Mouse (Mus musculus) CH12.LX (cell line): ENCODE measurements around the gene Eml2. TPM values are rescaled to one million over a fixed set of nuclear protein-coding genes. Genes with fewer than 3 reads are reported as not detected.
A peak's percentile ranks its signal among the peaks of the same experiment; 100 is the strongest.

Experiments
- DNase-seq: peaks from one replicate; pipeline ENCODE4 v3.0.0-alpha.2; 2013; ENCODE audit errors: extremely low read depth
- H3K27ac ChIP-seq: 2 replicates; pipeline ENCODE4 v1.5.1; 2012; ENCODE audit warnings: low read depth, mild to moderate bottlenecking, control low read depth, moderate library complexity; ENCODE audit not compliant: insufficient read depth
- H3K27me3 ChIP-seq: replicated peaks from 2 replicates; pipeline ENCODE3; 2012; ENCODE audit warnings: inconsistent platforms
- H3K36me3 ChIP-seq, 2 experiments: replicated peaks in 1 of 2; 2 replicates each; pipeline versions ENCODE3 to v1.6.1; 2012; ENCODE audit warnings: inconsistent platforms in 1 of 2, low read length in 1 of 2, mild to moderate bottlenecking in 1 of 2, mixed read lengths in 1 of 2, moderate library complexity in 1 of 2; ENCODE audit not compliant: control insufficient read depth in 1 of 2, insufficient read depth in 1 of 2
- H3K4me1 ChIP-seq, 2 experiments: 2 replicates each; pipeline ENCODE4 v1.6.1; 2012; ENCODE audit warnings: inconsistent platforms in 1 of 2, moderate library complexity in 1 of 2; ENCODE audit not compliant: insufficient read depth in 2 of 2, control insufficient read depth in 1 of 2
- H3K4me2 ChIP-seq: 2 replicates; pipeline ENCODE4 v1.6.1; 2012; ENCODE audit warnings: low read depth, mild to moderate bottlenecking, control low read depth; ENCODE audit not compliant: poor library complexity, insufficient read depth, severe bottlenecking
- H3K4me3 ChIP-seq, 3 experiments: fragments of 150-350 bp in 1 of 3; sonication (generic) in 1 of 3; replicated peaks in 1 of 3; 2 replicates each; pipeline versions ENCODE3 to v1.5.1; 2011 to 2012; ENCODE audit warnings: low read depth in 2 of 3, low read length in 2 of 3, mild to moderate bottlenecking in 2 of 3, moderate library complexity in 2 of 3, control low read depth in 1 of 3, improper control_type of control experiment in 1 of 3, inconsistent platforms in 1 of 3, mixed read lengths in 1 of 3; ENCODE audit not compliant: poor library complexity in 1 of 3
- H3K79me2 ChIP-seq: replicated peaks from 2 replicates; pipeline ENCODE4 v1.6.1; 2012; ENCODE audit warnings: mild to moderate bottlenecking, moderate library complexity; ENCODE audit not compliant: control insufficient read depth, poor library complexity, insufficient read depth, severe bottlenecking; ENCODE audit errors: extremely low read depth
- H3K9ac ChIP-seq: 2 replicates; pipeline ENCODE4 v1.6.1; 2012; ENCODE audit warnings: low read depth, mild to moderate bottlenecking, control low read depth, moderate library complexity; ENCODE audit not compliant: insufficient read depth
- H3K9me3 ChIP-seq: replicated peaks from 2 replicates; pipeline ENCODE3; 2012; ENCODE audit warnings: low read length, inconsistent platforms, mixed read lengths
- EP300 ChIP-seq: IDR thresholded peaks from 2 replicates; pipeline ENCODE4 v1.6.1; 2011; ENCODE audit warnings: low read length, improper control_type of control experiment
- ETS1 ChIP-seq: conservative IDR thresholded peaks from 2 replicates; pipeline ENCODE4 v1.6.1; 2012; ENCODE audit warnings: low read depth, mild to moderate bottlenecking, inconsistent platforms, low read length, improper control_type of control experiment, moderate library complexity
- JUN ChIP-seq: IDR thresholded peaks from 2 replicates; pipeline ENCODE4 v1.6.1; 2011; ENCODE audit warnings: low read depth, mild to moderate bottlenecking, low read length, improper control_type of control experiment, moderate library complexity; ENCODE audit not compliant: insufficient read depth
- KAT2A ChIP-seq: IDR thresholded peaks from 2 replicates; pipeline ENCODE4 v1.6.1; 2012; ENCODE audit warnings: low read length, improper control_type of control experiment, inconsistent platforms; ENCODE audit not compliant: insufficient replicate concordance
- MAFK ChIP-seq: IDR thresholded peaks from 2 replicates; pipeline ENCODE4 v1.6.1; 2011; ENCODE audit warnings: low read length, improper control_type of control experiment; ENCODE audit not compliant: insufficient replicate concordance
- MAX ChIP-seq: IDR thresholded peaks from 2 replicates; pipeline ENCODE4 v1.6.1; 2011; ENCODE audit warnings: low read length, improper control_type of control experiment
- MEF2A ChIP-seq: IDR thresholded peaks from 2 replicates; pipeline ENCODE4 v1.6.1; 2014; ENCODE audit warnings: low read depth, mild to moderate bottlenecking, inconsistent platforms, low read length, improper control_type of control experiment, borderline replicate concordance
- NRF1 ChIP-seq: IDR thresholded peaks from 2 replicates; pipeline ENCODE4 v1.6.1; 2014; ENCODE audit warnings: low read depth, mild to moderate bottlenecking, inconsistent platforms, low read length, improper control_type of control experiment, moderate library complexity
- PAX5 ChIP-seq: IDR thresholded peaks from 2 replicates; pipeline ENCODE4 v1.6.1; 2012; ENCODE audit warnings: low read length, inconsistent platforms, mixed read lengths
- POLR2A ChIP-seq: IDR thresholded peaks from 2 replicates; pipeline ENCODE4 v1.6.1; 2011; ENCODE audit warnings: low read depth, mild to moderate bottlenecking, improper control_type of control experiment, low read length
- RCOR1 ChIP-seq: conservative IDR thresholded peaks from 2 replicates; pipeline ENCODE4 v1.6.1; 2012; ENCODE audit warnings: low read depth, mild to moderate bottlenecking, inconsistent platforms, low read length, improper control_type of control experiment
- dilution Hi-C: fragments of 300-500 bp; cut with MboI; formaldehyde crosslinking; loops from 2 replicates; pipeline ENCODE4 v1.14.3; 2020; ENCODE audit warnings: low sequenced_read_pairs; ENCODE audit not compliant: extremely low pct_unique_long_range_greater_than_20kb, extremely low pct_ligation_motif_present
- in situ Hi-C: fragments of 300-500 bp; cut with MboI; formaldehyde crosslinking; loops from 3 replicates; pipeline ENCODE4 v1.14.3; 2019; ENCODE audit warnings: low sequenced_read_pairs, low pct_ligation_motif_present, low pct_unique_long_range_greater_than_20kb, mixed read lengths
- polyA plus RNA-seq: library from polyadenylated mRNA; unstranded; fragments of >175 nt; gene quantifications from 2 replicates; pipeline ENCODE4 v1.2.1, GENCODE M21; 2012; ENCODE audit warnings: low read depth; ENCODE audit not compliant: insufficient read length
- total RNA-seq, 2 experiments: library from RNA; depleted of rRNA; stranded (reverse); fragments of 300-350 nt in 1 of 2; fragments of >200 nt in 1 of 2; gene quantifications; 2 replicates each; pipeline ENCODE4 v1.2.3; 2012 to 2014

Gene Eml2
- total and polyA plus RNA-seq, 3 experiments: 12.3 to 52.4 (median 29.1) TPM

- TF ChIP-seq POLR2A (no peak), NRF1 (no peak; the same call in none of the 2 replicates), MEF2A (peak; percentile 66), KAT2A (no peak), ETS1 (no peak; the same call in 1 of the 2 replicates)
These were observed 18.9 kb upstream of the Eml2 start (continued) for GRCm38 (mm10) chr7:19157160-19157800.

DNA sequence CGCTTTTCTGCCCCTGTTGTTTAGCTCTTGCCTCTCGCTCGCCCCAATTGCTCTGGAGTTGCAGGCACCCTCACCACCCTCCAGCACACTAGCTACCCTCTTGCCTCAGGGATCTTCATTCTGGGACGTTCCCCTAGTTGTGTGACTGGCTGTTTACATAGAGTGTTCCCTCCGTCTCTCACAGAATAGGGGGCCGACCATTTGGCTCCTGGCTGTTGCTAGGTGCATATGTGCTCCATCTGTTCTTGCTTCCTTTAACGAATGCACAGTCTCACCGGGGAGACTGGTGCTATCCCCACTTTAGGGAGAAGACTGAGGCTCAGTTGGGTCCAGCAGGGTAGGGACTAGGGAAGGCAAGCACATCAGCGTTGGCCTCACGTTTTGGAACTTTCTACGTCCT is 17.6 kb upstream of the Eml2 start:
- dilution Hi-C loops (no loop called here), in situ Hi-C loops (no loop called here)
- Histone ChIP-seq H3K9ac (no peak overlapping the region), H3K27me3 (peaks cover 3% of the 10 kb centered on the region), H3K36me3 (peaks cover 8 to 50% of the 10 kb centered on the region in 2 experiments), H3K4me1 (peaks cover 5 to 8% of the 10 kb centered on the region in 2 experiments), H3K9me3 (no peaks in the 10 kb centered on the region), H3K79me2 (no peaks in the 10 kb centered on the region), H3K4me2 (no peak overlapping the region), H3K4me3 (no peak overlapping the region), H3K27ac (no peak overlapping the region)
- no peak for DNase-seq
- TF ChIP-seq JUN (no peak), MAX (no peak), MAFK (no peak), PAX5 (no peak), RCOR1 (no peak)

- in situ Hi-C loops: no loop called here
- no peaks in the 10 kb centered on the region for H3K9me3 ChIP-seq
- H3K27me3 ChIP-seq: peaks cover 7% of the 10 kb centered on the region
- no peaks in the 10 kb centered on the region for H3K79me2 ChIP-seq
- H3K4me1 ChIP-seq: peaks cover 5 to 8% of the 10 kb centered on the region in 2 experiments
- H3K9ac ChIP-seq: no peak overlapping the region
- H3K4me2 ChIP-seq: no peak overlapping the region
- TF ChIP-seq EP300: no peak
- TF ChIP-seq, all 38 proteins: peak for 0
- H3K36me3 ChIP-seq: peaks cover 2 to 42% of the 10 kb centered on the region in 2 experiments
- dilution Hi-C loops: no loop called here
- DNase-seq: no peak
- H3K4me3 ChIP-seq: no peak overlapping the region
- H3K27ac ChIP-seq: no peak overlapping the region
These were observed 16.8 kb upstream of the Eml2 start for GRCm38 (mm10) chr7:19159411-19159810.
